Mouse (Mus musculus) small intestine, adult 2 months (tissue): ENCODE data around the gene Gfral. TPM values are rescaled to one million over a fixed set of nuclear protein-coding genes. Genes with fewer than 3 reads are reported as not detected.

ENCODE experiments used
- H3K27ac ChIP-seq: fragments of 200-500 bp; 2 replicates; pipeline ENCODE4 v1.5.1; 2012; ENCODE audit warnings: low read depth, low read length, control low read depth, inconsistent platforms; ENCODE audit not compliant: insufficient read depth
- H3K27me3 ChIP-seq: fragments of 200-500 bp; 2 replicates; pipeline ENCODE4 v1.6.1; 2012; ENCODE audit warnings: mild to moderate bottlenecking, moderate library complexity, low read length, inconsistent platforms; ENCODE audit not compliant: control insufficient read depth, insufficient read depth
- H3K36me3 ChIP-seq: fragments of 200-500 bp; 2 replicates; pipeline ENCODE4 v1.6.1; 2012; ENCODE audit warnings: mild to moderate bottlenecking, low read length, control low read depth, inconsistent platforms; ENCODE audit not compliant: control insufficient read depth, insufficient read depth
- H3K4me1 ChIP-seq: fragments of 200-500 bp; 2 replicates; pipeline ENCODE4 v1.6.1; 2012; ENCODE audit warnings: low read length, inconsistent platforms, mixed read lengths; ENCODE audit not compliant: control insufficient read depth, insufficient read depth, insufficient read length
- H3K4me3 ChIP-seq: fragments of 200-500 bp; 2 replicates; pipeline ENCODE4 v1.5.1; 2012; ENCODE audit warnings: low read depth, mild to moderate bottlenecking, control low read depth, inconsistent platforms, low read length, moderate library complexity
- CTCF ChIP-seq: fragments of 200-500 bp; IDR thresholded peaks from 2 replicates; pipeline ENCODE4 v1.5.1; 2012; ENCODE audit warnings: low read depth, mild to moderate bottlenecking, control low read depth, inconsistent platforms, low read length, moderate library complexity, mixed read lengths; ENCODE audit not compliant: insufficient replicate concordance, insufficient read length; ENCODE audit errors: extremely low read depth
- POLR2A ChIP-seq: fragments of 200-500 bp; IDR thresholded peaks from 2 replicates; pipeline ENCODE4 v1.6.1; 2012; ENCODE audit warnings: low read depth, mild to moderate bottlenecking, control low read depth, inconsistent platforms, low read length, moderate library complexity
- whole genome bisulfite sequencing: fragments of 180-500 bp; shearing (Covaris S2); methylation state at CpG from one replicate; pipeline ENCODE4 v1.1.7; 2018; 5-methylcytosine and 5-hydroxymethylcytosine counted together
- polyA plus RNA-seq: library from polyadenylated mRNA; depleted of rRNA; stranded (reverse); fragments of >200 nt; gene quantifications from 2 replicates; pipeline ENCODE4 v1.2.3, GENCODE M21; 2012

The Gfral gene
- polyA plus RNA-seq, 1 experiment = not detected

- H3K4me3 ChIP-seq = no peak overlapping the region
- H3K36me3 ChIP-seq = no peaks in the 10 kb centered on the region
- H3K27ac ChIP-seq = no peak overlapping the region
- 9% methylated on average over 14 of the region's 14 CpGs for WGBS
- no peaks in the 10 kb centered on the region for H3K4me1 ChIP-seq
- no peak for TF ChIP-seq CTCF
- no peak for TF ChIP-seq POLR2A
- H3K27me3 ChIP-seq = no peaks in the 10 kb centered on the region
Measured at GRCm38 (mm10) chr9:76235945-76236503, 22.6 kb upstream of the Gfral start.

DNA sequence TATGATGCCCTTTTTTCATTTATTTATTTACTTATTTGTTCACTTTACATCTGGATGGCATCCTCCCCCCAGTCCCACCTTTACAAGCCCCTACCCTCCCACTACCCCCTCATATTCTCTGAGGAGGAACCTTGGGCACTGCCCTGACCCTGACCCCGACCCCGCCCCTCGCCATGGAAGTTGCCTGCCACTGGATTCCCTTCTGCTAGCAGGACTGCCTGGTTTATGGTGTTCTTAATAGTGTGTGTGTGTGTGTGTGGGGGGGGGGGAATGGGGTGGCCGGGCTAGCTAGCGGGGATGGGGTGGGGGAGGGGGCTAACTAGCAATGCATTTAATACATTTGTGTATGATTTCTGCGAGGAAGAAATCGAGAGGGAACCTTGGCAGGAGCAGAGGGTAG lies 21.4 kb upstream of the Gfral start:
- no peak overlapping the region for H3K4me3 ChIP-seq
- TF ChIP-seq CTCF (no peak), POLR2A (no peak)
- no peaks in the 10 kb centered on the region for H3K4me1 ChIP-seq
- H3K27me3 ChIP-seq = no peaks in the 10 kb centered on the region
- 63% methylated on average over 7 of the region's 7 CpGs for WGBS
- no peaks in the 10 kb centered on the region for H3K36me3 ChIP-seq
- no peak overlapping the region for H3K27ac ChIP-seq

GRCm38 (mm10) chr9:76230400-76230799 lies 16.9 kb upstream of the Gfral start:
- no peaks in the 10 kb centered on the region for H3K36me3 ChIP-seq
- H3K27me3 ChIP-seq = no peaks in the 10 kb centered on the region
- no peak overlapping the region for H3K4me3 ChIP-seq
- 50% methylated on average over 11 of the region's 11 CpGs for WGBS
- no peak overlapping the region for H3K27ac ChIP-seq
- H3K4me1 ChIP-seq = no peaks in the 10 kb centered on the region
- TF ChIP-seq POLR2A (no peak), CTCF (no peak)

DNA sequence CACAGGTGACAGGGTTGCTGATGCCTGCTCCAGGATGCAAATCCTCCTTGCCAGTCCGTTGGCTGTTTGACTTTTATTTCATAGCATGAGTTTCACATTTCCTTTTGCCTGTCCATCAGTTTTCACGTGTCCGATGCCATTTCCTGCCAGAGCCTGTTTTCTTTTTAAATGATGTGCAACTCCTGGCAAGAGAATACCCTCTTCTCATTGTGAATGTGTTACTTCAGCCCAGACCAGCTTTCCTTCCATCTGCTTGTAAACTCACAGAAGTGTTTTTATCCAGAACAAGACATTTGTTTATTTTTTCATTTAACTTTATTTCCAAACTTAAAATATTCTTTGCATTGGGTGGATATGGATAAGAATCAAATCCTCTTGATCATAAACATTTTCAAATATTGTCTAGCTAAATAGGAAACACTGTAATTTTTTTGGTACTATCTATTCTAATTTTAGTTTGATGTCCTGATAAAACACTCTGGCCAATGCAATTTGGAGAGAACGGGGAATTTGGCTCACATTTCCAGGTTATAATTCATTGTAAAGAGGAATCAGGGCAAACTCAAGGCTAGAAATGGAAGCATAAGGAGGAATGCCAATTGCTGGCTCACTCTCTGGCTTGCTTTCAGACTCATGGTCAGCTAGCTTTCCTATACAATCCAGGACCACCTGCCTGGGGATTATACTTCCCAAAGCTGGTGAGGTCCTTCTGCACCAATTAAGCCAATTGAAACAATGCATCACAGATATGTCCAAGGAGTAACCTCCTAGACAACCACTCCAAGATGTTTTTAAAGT lies 3.9 kb upstream of the Gfral start:
- WGBS = 67% methylated on average over 4 of the region's 4 CpGs
- TF ChIP-seq CTCF (no peak), POLR2A (no peak)
- no peaks in the 10 kb centered on the region for H3K27me3 ChIP-seq
- no peak overlapping the region for H3K4me3 ChIP-seq
- no peaks in the 10 kb centered on the region for H3K4me1 ChIP-seq
- H3K36me3 ChIP-seq = no peaks in the 10 kb centered on the region
- H3K27ac ChIP-seq = no peak overlapping the region

GRCm38 (mm10) chr9:76214678-76215077 lies 1.2 kb upstream of the Gfral start:
- Histone ChIP-seq H3K36me3 (no peaks in the 10 kb centered on the region), H3K27me3 (no peaks in the 10 kb centered on the region), H3K4me1 (no peaks in the 10 kb centered on the region), H3K27ac (no peak overlapping the region), H3K4me3 (no peak overlapping the region)
- WGBS = 62% methylated on average over 4 of the region's 4 CpGs
- TF ChIP-seq CTCF = no peak
- TF ChIP-seq POLR2A = no peak

- 83% methylated on average over 4 of the region's 4 CpGs for WGBS
- H3K4me3 ChIP-seq = no peak overlapping the region
- TF ChIP-seq POLR2A = no peak
- TF ChIP-seq CTCF = no peak
- no peaks in the 10 kb centered on the region for H3K4me1 ChIP-seq
- no peak overlapping the region for H3K27ac ChIP-seq
- no peaks in the 10 kb centered on the region for H3K27me3 ChIP-seq
- no peaks in the 10 kb centered on the region for H3K36me3 ChIP-seq
Measured at GRCm38 (mm10) chr9:76196917-76197316, 16.5 kb downstream of the Gfral start.

DNA sequence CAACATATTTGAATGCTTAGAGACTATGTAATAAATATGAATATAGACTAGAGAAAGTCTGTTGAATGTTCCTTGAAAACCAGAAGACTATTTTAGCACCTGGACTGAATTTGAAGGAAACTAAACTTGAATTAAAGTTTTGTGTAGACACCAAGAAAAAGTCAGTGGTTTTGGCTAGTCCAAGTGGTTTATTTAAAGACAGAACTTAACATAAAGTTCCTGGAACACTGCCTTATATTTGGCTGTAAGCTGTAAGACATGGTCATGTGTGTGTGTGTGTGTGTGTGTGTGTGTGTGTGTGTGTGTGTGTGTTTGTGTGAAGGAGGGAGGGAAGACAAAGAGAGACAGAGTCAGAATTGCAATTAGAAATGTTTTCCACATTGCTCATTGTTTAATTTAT lies 34.2 kb downstream of the Gfral start:
- Histone ChIP-seq H3K27ac (no peak overlapping the region), H3K4me1 (no peaks in the 10 kb centered on the region), H3K4me3 (no peak overlapping the region), H3K27me3 (no peaks in the 10 kb centered on the region), H3K36me3 (no peaks in the 10 kb centered on the region)
- TF ChIP-seq POLR2A = no peak
- TF ChIP-seq CTCF = no peak
